Mouse (Mus musculus): Measurements from ENCODE around the gene Spsb4.

Spsb4 gene

GRCm38 (mm10) chr9:97018677-97019147 is at the start of gene Spsb4:
TSS of gene Spsb4 (minus strand) at chr9:97018843.
- in situ Hi-C loops (cut with MboI; ENCODE audit: low pct_unique_long_range_greater_than_20kb in 1 of 2, low sequenced_read_pairs in 2 of 2, unreplicated experiment in 1 of 2), result no loop called here

- in situ Hi-C loops (cut with MboI; ENCODE audit: low pct_unique_long_range_greater_than_20kb in 1 of 2, low sequenced_read_pairs in 2 of 2, unreplicated experiment in 1 of 2), result loop anchor here (5.0 to 10.0 kb wide), 2 partner anchors 150 to 153 kb away; no protein-coding TSS in a partner anchor
Observed at GRCm38 (mm10) chr9:97067761-97068160, 49.1 kb upstream of the Spsb4 start.

GRCm38 (mm10) chr9:97065885-97066284 is 47.2 kb upstream of the Spsb4 start:
- in situ Hi-C loops (cut with MboI; ENCODE audit: low pct_unique_long_range_greater_than_20kb in 1 of 2, low sequenced_read_pairs in 2 of 2, unreplicated experiment in 1 of 2), result loop anchor here (5.0 to 10.0 kb wide), 2 partner anchors 149 to 151 kb away; no protein-coding TSS in a partner anchor

- in situ Hi-C loops (cut with MboI; ENCODE audit: low pct_unique_long_range_greater_than_20kb in 1 of 2, low sequenced_read_pairs in 2 of 2, unreplicated experiment in 1 of 2), result loop anchor here (5.0 to 10.0 kb wide), 2 partner anchors 148 to 150 kb away; no protein-coding TSS in a partner anchor
Observed at GRCm38 (mm10) chr9:97065216-97065615, 46.6 kb upstream of the Spsb4 start.

- in situ Hi-C loops (cut with MboI; ENCODE audit: low pct_unique_long_range_greater_than_20kb in 1 of 2, low sequenced_read_pairs in 2 of 2, unreplicated experiment in 1 of 2), result loop anchor here in 1 of 2 experiments (10.0 kb wide), 1 partner anchor 149 kb away; no protein-coding TSS in a partner anchor
Observed at GRCm38 (mm10) chr9:97064161-97064560, 45.5 kb upstream of the Spsb4 start.

- in situ Hi-C loops (cut with MboI; ENCODE audit: low pct_unique_long_range_greater_than_20kb in 1 of 2, low sequenced_read_pairs in 2 of 2, unreplicated experiment in 1 of 2), result loop anchor here in 1 of 2 experiments (10.0 kb wide), 1 partner anchor 147 kb away; no protein-coding TSS in a partner anchor
Observed at GRCm38 (mm10) chr9:97061696-97062095, 43.1 kb upstream of the Spsb4 start.

- in situ Hi-C loops (cut with MboI; ENCODE audit: low pct_unique_long_range_greater_than_20kb in 1 of 2, low sequenced_read_pairs in 2 of 2, unreplicated experiment in 1 of 2), result no loop called here
Observed at GRCm38 (mm10) chr9:97056541-97057338, 38.1 kb upstream of the Spsb4 start.

GRCm38 (mm10) chr9:97055906-97056305 is 37.3 kb upstream of the Spsb4 start:
- in situ Hi-C loops (cut with MboI; ENCODE audit: low pct_unique_long_range_greater_than_20kb in 1 of 2, low sequenced_read_pairs in 2 of 2, unreplicated experiment in 1 of 2), result no loop called here

GRCm38 (mm10) chr9:97051176-97051575 is 32.5 kb upstream of the Spsb4 start:
- in situ Hi-C loops (cut with MboI; ENCODE audit: low pct_unique_long_range_greater_than_20kb in 1 of 2, low sequenced_read_pairs in 2 of 2, unreplicated experiment in 1 of 2), result no loop called here

- in situ Hi-C loops (cut with MboI; ENCODE audit: low pct_unique_long_range_greater_than_20kb in 1 of 2, low sequenced_read_pairs in 2 of 2, unreplicated experiment in 1 of 2), result no loop called here
Observed at GRCm38 (mm10) chr9:97046240-97046639, 27.6 kb upstream of the Spsb4 start.

- in situ Hi-C loops (cut with MboI; ENCODE audit: low pct_unique_long_range_greater_than_20kb in 1 of 2, low sequenced_read_pairs in 2 of 2, unreplicated experiment in 1 of 2), result no loop called here
Observed at GRCm38 (mm10) chr9:97041633-97042032, 23.0 kb upstream of the Spsb4 start.

- in situ Hi-C loops (cut with MboI; ENCODE audit: low pct_unique_long_range_greater_than_20kb in 1 of 2, low sequenced_read_pairs in 2 of 2, unreplicated experiment in 1 of 2), result no loop called here
Observed at GRCm38 (mm10) chr9:97038010-97038409, 19.4 kb upstream of the Spsb4 start.

- in situ Hi-C loops (cut with MboI; ENCODE audit: low pct_unique_long_range_greater_than_20kb in 1 of 2, low sequenced_read_pairs in 2 of 2, unreplicated experiment in 1 of 2), result no loop called here
Observed at GRCm38 (mm10) chr9:97036656-97037055, 18.0 kb upstream of the Spsb4 start.

GRCm38 (mm10) chr9:97027361-97027760 is 8.7 kb upstream of the Spsb4 start:
- in situ Hi-C loops (cut with MboI; ENCODE audit: low pct_unique_long_range_greater_than_20kb in 1 of 2, low sequenced_read_pairs in 2 of 2, unreplicated experiment in 1 of 2), result no loop called here

- in situ Hi-C loops (cut with MboI; ENCODE audit: low pct_unique_long_range_greater_than_20kb in 1 of 2, low sequenced_read_pairs in 2 of 2, unreplicated experiment in 1 of 2), result no loop called here
Observed at GRCm38 (mm10) chr9:97026006-97026405, 7.4 kb upstream of the Spsb4 start.

GRCm38 (mm10) chr9:97024451-97024850 is 5.8 kb upstream of the Spsb4 start:
- in situ Hi-C loops (cut with MboI; ENCODE audit: low pct_unique_long_range_greater_than_20kb in 1 of 2, low sequenced_read_pairs in 2 of 2, unreplicated experiment in 1 of 2), result no loop called here

- in situ Hi-C loops (cut with MboI; ENCODE audit: low pct_unique_long_range_greater_than_20kb in 1 of 2, low sequenced_read_pairs in 2 of 2, unreplicated experiment in 1 of 2), result no loop called here
Observed at GRCm38 (mm10) chr9:97022948-97023347, 4.3 kb upstream of the Spsb4 start.

GRCm38 (mm10) chr9:97022371-97022770 is 3.7 kb upstream of the Spsb4 start:
- in situ Hi-C loops (cut with MboI; ENCODE audit: low pct_unique_long_range_greater_than_20kb in 1 of 2, low sequenced_read_pairs in 2 of 2, unreplicated experiment in 1 of 2), result no loop called here

- in situ Hi-C loops (cut with MboI; ENCODE audit: low pct_unique_long_range_greater_than_20kb in 1 of 2, low sequenced_read_pairs in 2 of 2, unreplicated experiment in 1 of 2), result no loop called here
Observed at GRCm38 (mm10) chr9:97020152-97020551, 1.5 kb upstream of the Spsb4 start.

- in situ Hi-C loops (cut with MboI; ENCODE audit: low pct_unique_long_range_greater_than_20kb in 1 of 2, low sequenced_read_pairs in 2 of 2, unreplicated experiment in 1 of 2), result no loop called here
Observed at GRCm38 (mm10) chr9:97019686-97020085, 1.0 kb upstream of the Spsb4 start.

Measured in mouse embryonic stem cell (cell line).